Mouse (Mus musculus) cortical plate, adult 2 months (tissue): ENCODE results near the gene Sel1l. TPM values are rescaled to one million over a fixed set of nuclear protein-coding genes. Genes with fewer than 3 reads are reported as not detected.

Experiments
- H3K27ac ChIP-seq: fragments of 200-500 bp; 2 replicates; pipeline ENCODE4 v1.5.1; 2012; ENCODE audit warnings: low read length, control low read depth, inconsistent platforms; ENCODE audit not compliant: insufficient read depth
- H3K4me1 ChIP-seq: fragments of 200-500 bp; 2 replicates; pipeline ENCODE4 v1.6.1; 2011; ENCODE audit warnings: low read length; ENCODE audit not compliant: control insufficient read depth, insufficient read depth
- H3K4me3 ChIP-seq: fragments of 200-500 bp; 2 replicates; pipeline ENCODE4 v1.5.1; 2011; ENCODE audit warnings: mild to moderate bottlenecking, low read length, control low read depth; ENCODE audit not compliant: insufficient read depth
- CTCF ChIP-seq: fragments of 200-500 bp; IDR thresholded peaks from 2 replicates; pipeline ENCODE4 v1.5.1; 2011; ENCODE audit warnings: mild to moderate bottlenecking, control low read depth, low read length; ENCODE audit not compliant: insufficient read depth; ENCODE audit errors: extremely low read depth
- POLR2A ChIP-seq: fragments of 200-500 bp; IDR thresholded peaks from 2 replicates; pipeline ENCODE4 v1.6.1; 2011; ENCODE audit warnings: mild to moderate bottlenecking, low read length, control low read depth; ENCODE audit not compliant: insufficient read depth; ENCODE audit errors: extremely low read depth
- polyA plus RNA-seq: library from polyadenylated mRNA; depleted of rRNA; stranded (reverse); fragments of >200 nt; gene quantifications from 2 replicates; pipeline ENCODE4 v1.2.3, GENCODE M21; 2012

Sel1l gene
- polyA plus RNA-seq, 1 experiment, result 107 TPM

- no peak for TF ChIP-seq POLR2A
- TF ChIP-seq CTCF, result no peak
- no peak overlapping the region for H3K4me3 ChIP-seq
These were observed 15.6 kb downstream of the Sel1l start for GRCm38 (mm10) chr12:91833237-91833938.

DNA sequence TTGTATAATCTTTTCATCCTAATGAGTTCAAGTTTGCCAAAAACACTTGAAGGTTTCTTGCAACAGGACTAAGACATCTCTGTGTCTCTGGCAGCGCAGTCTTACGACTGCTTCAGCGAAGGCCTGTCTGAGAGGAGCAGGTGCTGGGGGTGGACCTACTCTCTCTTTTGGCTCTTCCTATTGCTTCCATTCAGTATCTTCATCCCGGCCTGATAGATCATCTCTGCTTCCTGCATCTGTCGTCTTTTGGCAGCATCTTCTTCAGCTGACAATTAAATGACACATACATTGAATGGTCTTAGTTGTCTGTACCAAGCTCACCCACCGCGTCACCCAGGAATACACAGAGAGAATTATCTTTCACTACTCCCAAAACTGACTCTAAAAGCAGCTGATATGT is 17.5 kb downstream of the Sel1l start:
- TF ChIP-seq POLR2A (no peak), CTCF (no peak)
- Histone ChIP-seq H3K4me3 (no peak overlapping the region), H3K27ac (no peak overlapping the region), H3K4me1 (no peaks in the 10 kb centered on the region)

More at GRCm38 (mm10) chr12:91833237-91833938, 15.6 kb downstream of the Sel1l start:
- Histone ChIP-seq H3K27ac (no peak overlapping the region), H3K4me1 (no peaks in the 10 kb centered on the region)

DNA sequence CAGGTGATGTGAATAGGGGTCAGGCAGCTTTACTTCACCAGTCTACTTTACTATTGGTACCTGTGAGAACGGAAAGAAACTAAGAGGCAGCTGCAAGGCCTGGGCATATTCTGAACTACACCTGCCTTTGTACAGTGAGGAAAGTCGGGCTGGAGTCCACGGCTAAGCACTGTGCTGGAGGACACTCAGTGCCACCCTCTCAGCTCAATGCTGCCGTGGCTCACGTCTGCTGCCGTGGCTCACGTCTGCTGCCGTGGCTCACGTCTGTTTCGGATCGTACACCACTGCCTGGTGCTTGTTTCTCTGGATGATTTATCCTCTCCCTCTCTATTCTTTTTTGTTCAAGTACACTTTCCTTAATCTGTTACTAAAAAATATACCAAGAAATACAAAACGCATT is 28.5 kb downstream of the Sel1l start:
- Histone ChIP-seq H3K4me3 (no peak overlapping the region), H3K27ac (no peak overlapping the region), H3K4me1 (no peaks in the 10 kb centered on the region)
- TF ChIP-seq POLR2A, result no peak
- no peak for TF ChIP-seq CTCF

GRCm38 (mm10) chr12:91818726-91819125 is 30.2 kb downstream of the Sel1l start:
- no peak for TF ChIP-seq CTCF
- no peak for TF ChIP-seq POLR2A
- H3K4me1 ChIP-seq, result no peaks in the 10 kb centered on the region
- H3K4me3 ChIP-seq, result no peak overlapping the region
- no peak overlapping the region for H3K27ac ChIP-seq

GRCm38 (mm10) chr12:91815990-91816389 is 33.0 kb downstream of the Sel1l start:
- H3K27ac ChIP-seq, result no peak overlapping the region
- TF ChIP-seq CTCF (peak; percentile 47), POLR2A (no peak)
- H3K4me3 ChIP-seq, result no peak overlapping the region
- no peaks in the 10 kb centered on the region for H3K4me1 ChIP-seq

DNA sequence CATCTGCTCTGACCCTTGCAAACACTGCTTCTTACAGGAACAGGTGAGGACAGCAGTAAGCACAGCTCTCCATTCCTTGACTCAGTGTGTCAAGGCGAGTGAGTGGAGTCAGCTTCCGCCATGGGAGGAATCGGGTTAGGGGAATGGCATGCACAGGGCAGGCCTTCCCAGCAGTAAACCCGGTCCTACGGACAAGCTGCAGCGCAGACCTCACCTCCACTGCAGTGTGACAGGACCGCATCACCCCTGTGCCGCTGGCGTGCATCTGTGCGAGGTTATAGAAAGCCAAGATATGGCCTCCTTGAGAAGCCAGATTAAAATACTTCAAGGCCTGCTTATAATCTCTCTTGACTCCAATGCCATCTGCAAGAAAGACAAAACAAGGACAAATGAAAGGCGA is 33.4 kb downstream of the Sel1l start:
- H3K4me3 ChIP-seq, result no peak overlapping the region
- H3K4me1 ChIP-seq, result no peaks in the 10 kb centered on the region
- TF ChIP-seq POLR2A (no peak), CTCF (no peak)
- no peak overlapping the region for H3K27ac ChIP-seq

GRCm38 (mm10) chr12:91808911-91809310 is 40.0 kb downstream of the Sel1l start:
- TF ChIP-seq CTCF (no peak), POLR2A (no peak)
- Histone ChIP-seq H3K27ac (no peak overlapping the region), H3K4me3 (no peak overlapping the region), H3K4me1 (no peaks in the 10 kb centered on the region)

GRCm38 (mm10) chr12:91807761-91808160 is 41.2 kb downstream of the Sel1l start:
- Histone ChIP-seq H3K4me3 (no peak overlapping the region), H3K27ac (no peak overlapping the region), H3K4me1 (no peaks in the 10 kb centered on the region)
- TF ChIP-seq CTCF (no peak), POLR2A (no peak)

GRCm38 (mm10) chr12:91807095-91807494 is 41.9 kb downstream of the Sel1l start:
- Histone ChIP-seq H3K4me3 (no peak overlapping the region), H3K4me1 (no peaks in the 10 kb centered on the region), H3K27ac (no peak overlapping the region)
- no peak for TF ChIP-seq CTCF
- TF ChIP-seq POLR2A, result no peak

DNA sequence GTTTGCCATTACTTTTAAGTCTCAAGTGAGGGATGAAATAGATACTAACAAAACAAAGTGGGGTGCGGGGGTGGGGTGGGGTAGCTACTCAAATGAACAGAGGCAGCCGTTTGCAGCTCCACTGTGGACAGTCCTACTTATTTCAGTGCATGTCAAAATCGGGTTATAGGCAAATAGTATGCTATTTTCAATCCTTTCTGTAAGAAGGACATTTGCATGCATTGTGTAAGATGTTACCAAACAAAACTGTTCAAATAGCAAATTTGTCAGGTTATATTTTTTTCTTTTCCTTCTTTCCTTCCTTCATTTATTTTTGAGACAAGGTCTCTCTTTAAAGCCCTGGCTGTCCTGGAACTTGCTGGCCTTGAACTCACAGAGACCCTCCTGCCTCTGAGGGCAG is 44.7 kb downstream of the Sel1l start:
- Histone ChIP-seq H3K4me1 (no peaks in the 10 kb centered on the region), H3K27ac (no peak overlapping the region), H3K4me3 (no peak overlapping the region)
- no peak for TF ChIP-seq CTCF

- Histone ChIP-seq H3K4me1 (no peaks in the 10 kb centered on the region), H3K27ac (no peak overlapping the region), H3K4me3 (no peak overlapping the region)
- TF ChIP-seq POLR2A, result no peak
- TF ChIP-seq CTCF, result no peak
These were observed 45.6 kb downstream of the Sel1l start for GRCm38 (mm10) chr12:91803207-91803932.
